Mouse (Mus musculus): ENCODE measurements around the gene Map4k3. TPM values are rescaled to one million over a fixed set of nuclear protein-coding genes. Genes with fewer than 3 reads are reported as not detected.

Map4k3 gene
- polyA plus RNA-seq, 1 experiment, result not detected

DNA sequence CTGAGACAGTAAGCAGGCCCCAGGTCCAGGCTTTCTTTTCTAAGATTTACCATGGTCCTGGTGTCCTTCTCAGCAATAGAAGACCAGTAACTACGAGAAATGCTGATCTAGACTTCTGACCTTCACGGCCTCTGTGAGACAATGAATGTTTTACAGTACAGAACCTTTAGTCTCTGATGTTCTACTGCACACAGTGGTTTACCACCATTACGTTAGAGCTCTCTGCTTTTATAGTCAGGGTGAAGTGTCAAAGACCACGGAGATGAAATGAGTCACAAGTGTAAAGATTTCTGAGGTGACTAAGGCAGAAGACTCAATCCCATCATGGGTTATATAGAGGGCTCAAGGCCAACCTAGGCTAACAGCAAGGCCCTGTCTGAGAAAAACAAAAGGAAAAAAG is 95.9 kb downstream of the Map4k3 start:
- TF ChIP-seq GATA1 (IDR thresholded peaks at IDR 0.05; ENCODE audit: low read length), result no peak

DNA sequence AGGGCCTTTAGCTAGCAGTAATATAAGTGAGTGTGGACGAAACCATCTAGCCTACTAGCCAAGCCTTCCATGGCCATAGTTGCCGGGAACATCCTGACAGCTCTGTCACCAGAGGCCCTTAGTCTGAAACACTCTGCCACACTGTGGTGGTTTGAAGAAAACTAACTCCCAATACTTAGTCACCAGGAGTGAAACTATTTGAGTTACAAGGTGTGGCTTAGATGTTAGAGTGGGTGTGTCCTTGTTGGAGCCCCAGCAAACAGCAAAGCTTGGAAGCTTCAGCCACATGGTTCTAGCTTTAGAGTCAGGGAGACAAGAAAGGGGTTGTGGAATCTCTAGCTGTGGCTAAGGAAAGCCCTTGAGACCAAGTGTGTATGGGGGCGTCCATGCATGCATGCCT is 97.3 kb downstream of the Map4k3 start:
- no peak for TF ChIP-seq GATA1 (IDR thresholded peaks at IDR 0.05; ENCODE audit: low read length)

DNA sequence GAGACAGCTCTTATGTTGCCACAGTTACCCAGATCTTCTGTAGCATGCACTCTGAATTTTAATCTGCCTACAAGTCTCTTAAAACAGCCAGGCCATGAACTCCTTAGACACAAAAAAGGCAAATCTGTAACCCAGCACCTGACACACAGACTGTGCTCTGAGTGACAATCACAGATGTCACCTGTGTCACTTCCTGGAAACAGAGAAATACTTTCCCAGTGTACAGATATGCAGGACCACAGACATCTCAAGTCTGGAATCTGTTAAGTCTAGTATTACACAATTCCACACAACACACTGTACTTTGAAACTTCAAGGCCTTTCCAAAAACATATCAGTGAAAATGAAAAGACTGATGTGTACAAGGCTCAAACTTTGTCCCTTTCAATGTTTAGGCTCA is 103.3 kb downstream of the Map4k3 start:
- no peak for TF ChIP-seq GATA1 (IDR thresholded peaks at IDR 0.05; ENCODE audit: low read length)

DNA sequence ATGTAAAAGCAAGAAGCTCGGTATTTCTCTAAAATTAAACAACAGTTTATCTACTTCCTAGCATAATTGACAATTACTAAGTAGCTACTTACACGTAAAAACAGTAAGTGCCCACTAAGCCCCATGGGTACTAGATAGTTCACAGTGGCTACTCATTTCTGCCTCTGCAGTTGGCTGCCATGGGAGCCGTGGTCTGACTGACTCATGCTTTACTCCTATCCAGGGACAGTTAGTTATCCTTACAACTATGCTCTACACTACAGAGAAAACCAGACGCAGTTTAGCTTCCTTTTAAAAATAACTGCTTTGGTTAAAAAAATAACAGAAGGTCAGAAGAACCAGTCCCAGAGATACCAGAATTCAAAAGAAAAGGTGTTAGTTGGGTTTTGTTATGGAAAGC is 106.6 kb downstream of the Map4k3 start:
- TF ChIP-seq GATA1 (IDR thresholded peaks at IDR 0.05; ENCODE audit: low read length), result no peak

DNA sequence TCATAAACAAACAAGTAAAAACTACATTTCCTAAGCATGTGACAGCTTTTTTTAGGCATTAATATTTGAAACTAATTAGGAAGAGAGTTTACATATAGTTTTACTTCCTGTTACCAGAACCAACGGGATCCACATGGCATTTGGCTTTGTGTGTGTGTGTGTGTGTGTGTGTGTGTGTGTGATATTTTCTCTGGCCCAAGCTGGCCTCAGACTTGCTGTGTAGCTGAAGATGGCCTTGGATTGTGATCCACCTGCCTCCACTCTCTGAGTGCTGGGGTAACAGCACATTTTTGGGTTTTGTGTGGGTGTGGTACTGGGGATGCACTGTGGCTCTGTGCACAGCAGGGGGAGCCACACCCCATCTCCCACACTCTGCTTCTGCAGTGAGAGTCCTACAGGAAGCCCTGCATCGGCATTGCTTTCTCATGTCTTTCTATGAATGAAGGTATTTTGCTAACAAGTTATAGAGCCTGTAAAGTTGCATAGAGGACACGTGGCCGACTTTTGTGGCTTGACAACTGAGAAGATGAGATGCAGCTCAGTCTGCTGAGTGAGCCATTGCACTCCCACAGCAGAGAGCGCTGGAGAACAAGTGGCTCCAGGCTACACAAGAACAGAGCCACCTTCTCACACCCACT is 107.4 kb downstream of the Map4k3 start:
- no peak for TF ChIP-seq GATA1 (IDR thresholded peaks at IDR 0.05; ENCODE audit: low read length)

DNA sequence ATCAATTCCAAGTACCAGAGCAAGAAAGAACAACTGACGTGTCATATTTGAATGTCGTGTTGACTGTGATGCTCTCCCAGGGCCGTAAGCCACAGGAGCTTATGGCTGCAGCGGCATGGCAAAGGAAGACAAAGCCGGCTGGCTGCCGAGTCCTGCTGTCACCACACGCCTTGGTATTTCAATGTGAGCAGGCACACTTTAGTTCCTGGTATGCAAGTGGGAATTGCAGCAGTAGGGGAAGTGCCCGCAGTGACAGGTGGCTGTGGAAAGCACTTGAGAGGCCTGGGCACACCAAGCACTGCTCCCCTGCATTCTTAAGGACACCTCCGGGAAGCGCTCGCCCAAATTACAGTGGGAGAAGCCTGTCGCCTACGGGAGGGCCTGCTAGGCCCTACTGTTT is 108.7 kb downstream of the Map4k3 start:
- no peak for TF ChIP-seq GATA1 (IDR thresholded peaks at IDR 0.05; ENCODE audit: low read length)

DNA sequence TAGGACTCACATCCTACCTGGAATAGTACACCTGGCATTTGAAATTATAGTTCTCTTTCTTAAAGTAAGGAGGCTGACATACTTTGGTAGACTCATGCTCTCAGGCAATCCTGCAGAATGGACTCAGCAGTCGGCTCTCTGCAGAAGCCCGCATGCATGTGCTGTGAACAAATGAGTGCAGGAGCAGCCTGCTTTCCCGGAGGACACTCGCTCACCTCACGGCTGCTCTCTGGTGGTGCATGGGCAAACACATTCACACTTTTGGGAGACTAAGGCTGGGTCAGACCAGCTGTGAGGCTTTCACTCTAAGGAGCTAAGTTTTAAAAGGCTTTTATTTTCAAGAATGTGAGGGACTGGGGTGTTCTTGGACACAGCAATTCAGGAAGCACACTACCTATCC is 109.4 kb downstream of the Map4k3 start:
- TF ChIP-seq GATA1 (IDR thresholded peaks at IDR 0.05; ENCODE audit: low read length), result no peak

DNA sequence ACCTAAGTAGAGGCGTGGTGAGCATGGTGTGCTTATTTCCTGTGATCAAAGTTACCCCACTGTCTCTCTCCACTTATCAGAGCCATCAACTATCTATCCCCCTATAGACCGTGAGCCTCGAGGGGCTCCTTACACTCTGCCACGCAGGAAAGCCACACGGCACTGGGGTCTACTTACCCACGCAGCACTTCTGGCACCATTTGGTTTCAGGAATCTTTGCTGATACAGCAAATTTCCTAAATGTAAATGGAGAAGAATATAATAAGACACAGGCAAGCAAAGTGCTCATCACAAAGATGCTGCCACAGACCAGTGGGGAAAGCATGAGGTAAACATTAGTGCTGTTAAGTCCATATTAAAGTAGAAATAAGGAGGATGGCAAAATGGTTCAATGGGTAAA is 124.5 kb downstream of the Map4k3 start:
- TF ChIP-seq GATA1 (IDR thresholded peaks at IDR 0.05; ENCODE audit: low read length), result no peak

DNA sequence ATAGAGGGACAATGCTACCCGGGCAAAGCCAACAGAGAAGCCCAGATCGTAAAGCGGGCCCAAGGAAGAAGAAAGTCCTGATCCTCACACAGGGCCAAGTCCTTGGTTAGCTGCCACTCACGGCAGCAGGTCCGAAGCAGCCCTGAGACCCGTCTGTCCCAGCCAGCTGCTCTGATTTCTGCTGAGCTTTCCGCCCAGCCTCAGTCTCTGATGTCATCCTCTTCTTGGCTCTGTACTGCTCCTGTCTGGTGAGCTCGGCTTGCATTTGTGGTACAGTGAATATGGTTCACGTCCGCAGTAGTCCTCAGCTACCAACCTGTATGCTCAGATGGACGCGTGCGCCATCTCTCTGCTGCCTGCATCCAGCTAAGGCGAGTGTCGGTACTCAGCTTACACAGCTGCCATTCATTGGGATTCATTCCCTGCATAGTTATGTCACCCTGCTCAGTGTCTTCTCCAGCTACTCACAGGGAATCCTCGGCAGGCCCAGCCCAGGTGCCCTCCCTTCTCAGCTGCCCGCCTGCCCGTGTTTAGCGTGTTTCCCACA is 125.1 kb downstream of the Map4k3 start:
- no peak for TF ChIP-seq GATA1 (IDR thresholded peaks at IDR 0.05; ENCODE audit: low read length)

DNA sequence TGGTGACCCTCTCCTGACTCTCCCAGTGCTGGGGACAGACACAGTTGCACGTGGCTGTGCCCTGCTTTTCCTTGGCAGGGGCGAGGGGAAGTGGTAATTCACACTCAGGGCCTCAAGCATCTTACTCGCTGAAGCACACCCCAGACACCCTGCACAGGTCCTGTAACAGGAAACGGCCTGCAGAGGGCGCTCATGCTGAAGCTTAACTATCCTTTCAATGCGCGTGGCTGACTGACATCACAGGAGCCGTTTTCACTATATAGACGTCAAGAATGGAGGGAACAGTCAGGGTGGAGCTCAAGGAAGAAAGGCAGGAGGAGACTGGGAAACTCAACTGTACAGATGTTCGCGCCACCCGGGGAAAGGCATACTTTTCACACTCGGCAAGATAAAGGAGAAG is 126.9 kb downstream of the Map4k3 start:
- TF ChIP-seq GATA1 (IDR thresholded peaks at IDR 0.05; ENCODE audit: low read length), result no peak

DNA sequence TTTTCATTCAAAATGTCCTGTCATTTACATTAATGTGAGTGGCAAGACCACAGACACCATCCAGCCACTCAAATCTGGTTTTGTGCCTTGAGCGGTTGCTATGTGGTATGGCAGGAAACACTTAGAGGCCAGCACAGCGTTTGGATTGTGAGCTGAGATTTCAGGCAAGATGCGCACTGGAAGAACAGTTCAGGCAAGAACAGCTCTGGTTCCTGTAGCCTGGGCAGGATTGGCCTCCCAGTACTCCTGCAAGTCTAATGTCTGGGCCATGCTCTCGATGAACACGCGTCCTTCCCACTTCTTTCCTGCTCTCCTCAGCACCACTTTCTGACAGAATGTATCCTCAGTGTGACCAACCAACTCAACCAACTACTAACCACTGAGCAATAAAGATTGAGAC is 145.2 kb downstream of the Map4k3 start:
- TF ChIP-seq GATA1 (IDR thresholded peaks at IDR 0.05; ENCODE audit: low read length), result no peak

DNA sequence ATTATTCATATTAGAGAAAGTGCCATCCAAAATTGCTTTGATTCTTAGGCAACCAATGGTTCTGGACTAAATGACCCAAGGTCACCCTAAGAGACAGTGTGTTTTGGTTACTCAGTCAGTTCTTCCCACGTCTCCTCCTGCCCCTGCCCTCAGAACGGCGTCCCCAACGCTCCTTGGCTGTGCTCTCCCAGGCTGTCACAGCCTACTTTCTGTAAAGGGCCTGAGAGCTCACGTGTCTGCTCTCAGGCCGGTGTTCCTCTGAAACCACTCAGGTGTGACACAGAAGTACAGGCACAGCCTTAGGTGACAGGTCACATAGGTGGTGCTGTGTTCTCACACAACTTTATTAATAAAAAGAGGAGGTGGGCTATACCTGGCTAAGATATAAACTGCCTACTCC is 148.4 kb downstream of the Map4k3 start:
- TF ChIP-seq GATA1 (IDR thresholded peaks at IDR 0.05; ENCODE audit: low read length), result no peak

DNA sequence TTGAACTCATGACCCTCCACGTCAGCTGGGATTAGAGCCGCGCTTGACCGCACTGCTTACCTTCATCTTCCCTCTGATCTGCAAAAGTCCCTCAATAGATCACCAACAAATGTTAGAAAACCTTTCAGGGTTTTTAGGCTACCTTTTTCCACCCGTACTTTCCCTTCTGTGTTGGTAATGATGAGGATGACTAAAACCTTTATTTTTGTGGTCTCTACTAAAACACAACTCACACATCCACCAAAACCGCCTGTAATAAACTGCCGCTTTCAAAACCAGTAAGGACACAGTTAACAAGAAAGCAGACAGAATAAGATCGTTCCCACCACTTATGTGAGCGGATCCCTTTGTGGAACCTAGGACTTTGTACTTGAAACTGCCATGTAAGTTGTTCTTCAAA is 149.2 kb downstream of the Map4k3 start:
- no peak for TF ChIP-seq GATA1 (IDR thresholded peaks at IDR 0.05; ENCODE audit: low read length)

DNA sequence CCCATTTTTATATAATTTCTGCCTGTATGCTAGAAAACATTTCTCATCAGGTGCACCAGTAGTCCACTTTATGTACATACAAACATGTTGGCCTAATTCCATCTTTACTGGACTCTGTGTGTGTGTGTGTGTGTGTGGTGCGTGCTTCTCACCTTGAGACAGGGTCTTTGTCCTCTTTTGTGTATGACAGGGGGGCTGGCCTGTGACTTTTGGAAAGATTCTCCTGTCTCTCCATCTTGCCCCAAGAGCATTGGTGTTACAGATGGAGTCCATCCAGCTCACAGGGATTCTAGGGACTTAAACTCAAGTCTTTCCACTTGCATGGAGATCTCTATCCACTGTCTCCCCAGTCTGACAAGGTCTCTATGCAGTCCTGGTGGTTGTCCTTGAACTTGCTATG is 150.2 kb downstream of the Map4k3 start:
- TF ChIP-seq GATA1 (IDR thresholded peaks at IDR 0.05; ENCODE audit: low read length), result no peak

DNA sequence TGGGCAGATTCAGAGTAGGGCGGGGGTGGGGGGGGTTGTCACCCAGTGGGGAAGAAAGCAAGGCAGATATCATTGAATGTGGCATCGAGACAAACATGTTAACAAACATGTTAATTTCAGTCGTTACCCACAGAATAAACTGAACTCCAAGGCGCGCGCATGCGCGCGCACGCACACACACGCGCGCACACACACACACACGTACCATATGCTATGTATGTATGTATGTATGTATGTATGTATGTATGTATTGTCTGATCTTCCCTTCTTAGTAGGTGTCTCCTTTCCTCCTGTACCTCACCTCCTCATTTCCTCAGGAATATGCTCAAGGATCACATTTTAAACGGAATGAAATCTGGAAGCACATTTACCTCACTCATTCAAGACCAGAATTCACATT is 150.6 kb downstream of the Map4k3 start, which contains the start of gene Cdkl4:
TSS of gene Cdkl4 (minus strand) at position 175 of the 400 bp plus-strand sequence.
- no peak for TF ChIP-seq GATA1 (IDR thresholded peaks at IDR 0.05; ENCODE audit: low read length)

DNA sequence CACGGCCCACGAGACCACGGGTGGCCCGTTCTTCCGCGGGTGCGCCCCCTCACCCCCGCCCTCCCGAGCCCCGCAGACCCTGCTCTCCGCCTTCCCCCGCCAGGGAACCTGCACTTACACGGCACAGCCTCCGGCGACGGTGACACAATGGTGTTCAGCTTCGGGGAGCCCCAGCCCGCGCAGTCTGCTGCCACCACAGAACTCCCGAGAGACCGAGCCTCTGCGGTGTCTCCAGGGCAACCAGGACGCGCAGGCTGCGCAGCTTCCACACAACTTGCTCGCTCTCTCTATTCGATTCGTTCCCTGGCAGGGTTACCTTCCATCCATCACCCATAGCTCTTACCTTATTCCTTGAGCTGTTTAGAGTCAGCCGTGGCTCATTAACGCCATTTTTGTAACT is 151.1 kb downstream of the Map4k3 start:
- TF ChIP-seq GATA1 (IDR thresholded peaks at IDR 0.05; ENCODE audit: low read length), result no peak

DNA sequence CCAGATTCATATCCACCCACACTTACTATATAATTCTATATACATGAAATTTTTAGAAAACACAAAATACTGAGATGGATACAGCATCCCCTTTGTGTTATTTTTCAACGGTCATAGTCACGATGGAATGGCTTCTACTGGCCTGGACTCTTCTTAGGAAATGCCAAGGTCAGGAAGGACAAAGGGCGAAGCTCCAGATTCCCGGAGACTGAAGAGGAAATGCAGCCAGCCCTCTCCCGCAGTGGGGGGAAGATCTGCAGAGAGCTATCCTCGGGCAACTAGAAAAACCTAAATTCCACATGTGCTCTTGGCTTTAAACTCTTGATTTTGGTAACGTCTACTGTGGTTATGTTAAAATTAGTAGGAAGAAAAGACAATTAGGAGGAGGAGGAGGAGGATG is 153.3 kb downstream of the Map4k3 start:
- no peak for TF ChIP-seq GATA1 (IDR thresholded peaks at IDR 0.05; ENCODE audit: low read length)
